Mouse (Mus musculus): ENCODE results near the gene H6pd. TPM values are rescaled to one million over a fixed set of nuclear protein-coding genes. Genes with fewer than 3 reads are reported as not detected.

Gene H6pd
- total and polyA plus RNA-seq, 3 experiments: 6.9 to 10.8 TPM; not detected in 1

DNA sequence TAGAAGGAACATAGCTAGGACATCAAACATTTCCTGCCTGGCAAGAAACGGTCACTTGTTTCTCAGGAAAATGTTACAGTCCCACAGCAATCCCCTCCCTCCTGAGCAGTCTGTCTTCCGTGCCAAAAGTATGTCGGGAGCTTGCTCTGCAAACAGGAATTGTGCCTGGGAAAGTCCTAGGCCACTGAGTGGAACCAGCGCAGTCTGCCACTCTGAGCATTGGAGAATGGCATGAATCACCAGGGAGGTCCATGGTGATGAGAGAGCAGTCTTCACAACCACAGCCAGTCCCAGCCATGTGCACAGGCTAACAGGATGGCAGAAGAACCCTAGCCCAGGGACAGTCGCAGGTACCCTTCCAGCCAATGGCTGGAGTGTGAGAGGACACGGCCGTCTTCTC is 12.4 kb downstream of the H6pd start:
- H3K36me3 ChIP-seq (ENCODE audit: control insufficient read depth in 1 of 2, insufficient read depth in 2 of 2, low read length in 2 of 2): peaks cover 0 to 2% of the 10 kb centered on the region in 2 experiments; a peak in 2 of 4 replicates
- no peak overlapping the region for H3K27ac ChIP-seq (ENCODE audit: control insufficient read depth, low read depth, low read length)
- H3K79me2 ChIP-seq (ENCODE audit: control insufficient read depth, insufficient read depth, low read length, poor library complexity): no peaks in the 10 kb centered on the region
- H3K9ac ChIP-seq (ENCODE audit: control insufficient read depth, low read depth, low read length, poor library complexity, severe bottlenecking): no peak overlapping the region
- no peak for DNase-seq (ENCODE audit: low read depth, low spot score)
- TF ChIP-seq NELFE (IDR thresholded peaks at IDR 0.05; ENCODE audit: low read depth, low read length) (no peak), RCOR1 (IDR thresholded peaks at IDR 0.05; ENCODE audit: low read depth, low read length) (no peak), ELF1 (IDR thresholded peaks at IDR 0.05; ENCODE audit: low read depth, low read length) (no peak), USF1 (IDR thresholded peaks at IDR 0.05; ENCODE audit: low read depth, low read length) (no peak), POLR2A (IDR thresholded peaks at IDR 0.05; ENCODE audit: control insufficient read depth in 1 of 2, insufficient read depth in 1 of 2, low read depth in 1 of 2, low read length in 2 of 2, poor library complexity in 1 of 2) (no peak), EP300 (IDR thresholded peaks at IDR 0.05; ENCODE audit: low read depth in 1 of 2, low read length in 2 of 2) (no peak), TBP (IDR thresholded peaks at IDR 0.05; ENCODE audit: low read depth, low read length) (no peak), HCFC1 (IDR thresholded peaks at IDR 0.05; ENCODE audit: low read depth, low read length) (no peak), KAT2A (conservative IDR thresholded peaks at IDR 0.05; ENCODE audit: low read depth, low read length) (no peak), MYB (IDR thresholded peaks at IDR 0.05; ENCODE audit: low read depth, low read length) (no peak), TAL1 (IDR thresholded peaks at IDR 0.05; ENCODE audit: low read length) (no peak), ZC3H11A (IDR thresholded peaks at IDR 0.05; ENCODE audit: low read depth, low read length) (no peak), USF2 (IDR thresholded peaks at IDR 0.05; ENCODE audit: borderline replicate concordance in 1 of 2, insufficient read depth in 1 of 2, low read depth in 1 of 2, low read length in 2 of 2) (no peak), POLR2AphosphoS5 (IDR thresholded peaks at IDR 0.05; ENCODE audit: borderline replicate concordance, low read depth, low read length) (no peak), SIN3A (IDR thresholded peaks at IDR 0.05; ENCODE audit: low read length) (no peak), CTCF (IDR thresholded peaks at IDR 0.05 in 2 of 3, conservative IDR thresholded peaks at IDR 0.05 in 1 of 3; ENCODE audit: control insufficient read depth in 1 of 3, insufficient read depth in 1 of 3, low read depth in 2 of 3, low read length in 3 of 3, poor library complexity in 1 of 3, severe bottlenecking in 1 of 3) (no peak), CHD2 (IDR thresholded peaks at IDR 0.05; ENCODE audit: low read length) (no peak), GATA1 (IDR thresholded peaks at IDR 0.05; ENCODE audit: low read depth, low read length) (no peak), ZKSCAN1 (IDR thresholded peaks at IDR 0.05; ENCODE audit: low read depth, low read length) (no peak), GABPA (IDR thresholded peaks at IDR 0.05; ENCODE audit: low read depth, low read length) (no peak)
- H3K4me3 ChIP-seq (ENCODE audit: control insufficient read depth in 1 of 2, insufficient read depth in 1 of 2, low read depth in 2 of 2, low read length in 2 of 2): no peak overlapping the region
- no peaks in the 10 kb centered on the region for H3K9me3 ChIP-seq (replicated peaks; ENCODE audit: insufficient read depth, low read length)
- H3K27me3 ChIP-seq (ENCODE audit: control insufficient read depth in 1 of 2, insufficient read depth in 2 of 2, low read length in 2 of 2): no peaks in the 10 kb centered on the region
- H3K4me1 ChIP-seq (ENCODE audit: control insufficient read depth in 1 of 2, insufficient read depth in 2 of 2, low read length in 2 of 2): peaks cover 0 to 3% of the 10 kb centered on the region in 2 experiments; a peak in 2 of 4 replicates

DNA sequence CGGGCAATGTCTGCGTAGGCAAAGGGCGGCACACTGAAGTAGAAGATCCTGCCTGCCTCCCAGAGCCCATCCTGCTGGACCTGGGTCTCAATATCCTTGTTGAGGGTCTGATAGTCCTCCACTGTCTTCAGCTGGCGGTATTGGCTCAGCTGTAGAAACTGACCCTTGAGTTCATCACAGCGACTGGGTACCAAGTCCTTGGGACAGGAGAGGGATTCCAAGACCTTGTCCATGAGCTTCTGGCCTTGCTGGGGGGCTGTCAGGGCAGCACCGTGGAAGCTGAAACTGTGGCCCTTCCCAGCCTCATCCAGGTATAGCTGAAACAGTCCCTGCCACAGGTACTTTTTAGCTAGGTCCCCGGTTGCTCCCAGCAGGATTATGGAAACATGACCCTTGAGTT is 12.9 kb downstream of the H6pd start:
- TF ChIP-seq MAFK (IDR thresholded peaks at IDR 0.05; ENCODE audit: borderline replicate concordance, low read depth, low read length) (no peak), ETS1 (IDR thresholded peaks at IDR 0.05; ENCODE audit: low read depth, low read length) (no peak), BHLHE40 (IDR thresholded peaks at IDR 0.05; ENCODE audit: borderline replicate concordance, low read depth, low read length) (no peak), UBTF (IDR thresholded peaks at IDR 0.05; ENCODE audit: borderline replicate concordance, insufficient read depth, low read depth, low read length) (no peak), MXI1 (IDR thresholded peaks at IDR 0.05; ENCODE audit: low read depth, low read length) (no peak), NELFE (IDR thresholded peaks at IDR 0.05; ENCODE audit: low read depth, low read length) (no peak), USF1 (IDR thresholded peaks at IDR 0.05; ENCODE audit: low read depth, low read length) (no peak), RAD21 (IDR thresholded peaks at IDR 0.05; ENCODE audit: low read depth, low read length) (no peak), SMC3 (IDR thresholded peaks at IDR 0.05; ENCODE audit: low read depth, low read length) (no peak), TBP (IDR thresholded peaks at IDR 0.05; ENCODE audit: low read depth, low read length) (no peak), MYB (IDR thresholded peaks at IDR 0.05; ENCODE audit: low read depth, low read length) (no peak)
- H3K27me3 ChIP-seq (ENCODE audit: control insufficient read depth in 1 of 2, insufficient read depth in 2 of 2, low read length in 2 of 2): no peaks in the 10 kb centered on the region
- no peak overlapping the region for H3K27ac ChIP-seq (ENCODE audit: control insufficient read depth, low read depth, low read length)
- no peak overlapping the region for H3K9ac ChIP-seq (ENCODE audit: control insufficient read depth, low read depth, low read length, poor library complexity, severe bottlenecking)
- H3K36me3 ChIP-seq (ENCODE audit: control insufficient read depth in 1 of 2, insufficient read depth in 2 of 2, low read length in 2 of 2): no peaks in the 10 kb centered on the region
- no peaks in the 10 kb centered on the region for H3K4me1 ChIP-seq (ENCODE audit: control insufficient read depth in 1 of 2, insufficient read depth in 2 of 2, low read length in 2 of 2)
- H3K79me2 ChIP-seq (ENCODE audit: control insufficient read depth, insufficient read depth, low read length, poor library complexity): no peaks in the 10 kb centered on the region
- no peaks in the 10 kb centered on the region for H3K9me3 ChIP-seq (replicated peaks; ENCODE audit: insufficient read depth, low read length)
- H3K4me3 ChIP-seq (ENCODE audit: control insufficient read depth in 1 of 2, insufficient read depth in 1 of 2, low read depth in 2 of 2, low read length in 2 of 2): no peak overlapping the region
- no peak for DNase-seq (ENCODE audit: low read depth, low spot score)
